Mouse (Mus musculus): ENCODE results near the gene Gm12216. TPM values are rescaled to one million over a fixed set of nuclear protein-coding genes. Genes with fewer than 3 reads are reported as not detected.
"Not testable (repeated sequence)": the region's sequence is repeated elsewhere in the genome, so short reads cannot be mapped to it uniquely, and the experiment has no call there.

Gene Gm12216
- total RNA-seq (2014; rRNA removed), result 2.2 and 3.2 TPM in 2 replicates
- polyA plus RNA-seq (2012; rRNA removed), result 2.4 and 2.7 TPM in 2 replicates

DNA sequence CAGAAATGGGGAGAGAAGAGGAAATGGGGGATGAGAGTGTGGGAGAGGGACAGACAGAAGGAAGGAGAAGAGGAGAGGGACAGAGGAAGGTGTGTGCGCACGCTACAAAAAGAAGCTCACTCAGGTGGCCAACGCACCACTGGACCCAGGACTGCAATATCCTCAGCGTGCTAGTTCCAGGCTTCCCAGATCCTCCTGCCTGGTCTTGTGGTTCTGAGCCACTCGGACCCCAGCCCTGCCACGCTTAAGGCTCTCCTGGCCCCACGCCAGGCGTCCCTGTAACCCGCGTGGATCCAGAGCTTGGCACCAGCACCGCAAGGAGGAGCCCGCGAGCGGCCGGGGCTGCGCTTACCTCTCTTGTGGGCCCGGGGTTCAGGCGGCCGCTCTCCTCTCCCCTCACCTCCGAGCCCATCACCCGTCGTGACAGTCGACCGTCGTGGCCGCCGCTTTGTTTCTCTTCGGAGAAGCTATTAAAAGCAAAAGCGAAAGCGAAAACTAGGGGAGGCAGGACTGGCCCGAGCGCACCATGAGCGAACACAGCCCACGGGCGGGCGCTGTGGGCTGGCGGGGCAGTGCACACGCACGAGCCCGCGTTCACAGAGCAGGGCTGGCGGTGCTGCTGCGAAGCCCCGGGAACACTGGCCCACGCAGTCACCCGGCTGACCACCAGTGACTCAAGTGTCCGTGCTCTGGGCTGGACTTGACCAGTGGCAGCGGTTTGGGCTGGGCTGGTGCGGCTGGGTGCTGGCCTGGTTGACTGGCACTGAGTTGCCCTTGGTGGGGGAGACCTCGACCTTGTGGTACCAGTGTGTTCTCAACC is at the start of gene Gm12216:
Gene Gm12216, minus strand, starts transcription at position 496 of the 820 bp plus-strand sequence.
- 0 out of 2 replicates have a peak, but pooled peaks have one; percentile 11 for TF ChIP-seq POLR2A (IDR thresholded peaks at IDR 0.05; ENCODE audit: extremely low read depth, insufficient read depth, low read length)
- H3K27me3 ChIP-seq (ENCODE audit: control insufficient read depth, insufficient read depth, low read length); H3K79me2 ChIP-seq (ENCODE audit: control insufficient read depth, insufficient read depth, low read length); H3K36me3 ChIP-seq (ENCODE audit: control insufficient read depth, insufficient read depth, low read length); H3K4me1 ChIP-seq (ENCODE audit: control insufficient read depth, insufficient read depth, low read length): not testable (repeated sequence)
- Histone ChIP-seq H3K27ac (replicated peaks; ENCODE audit: insufficient read depth, low read depth, low read length) (peak within 1 kb of the TSS; percentile 69), H3K9ac (ENCODE audit: low read depth, low read length) (peak within 1 kb of the TSS; percentile 94), H3K4me3 (ENCODE audit: insufficient read depth, low read depth, low read length) (peak within 1 kb of the TSS; percentile 73)
- WGBS, result 4% methylated on average over 44 of the region's 50 CpGs
- DNase-seq (ENCODE audit: extremely low read depth, low read depth, low spot score), result peak; percentile 35

DNA sequence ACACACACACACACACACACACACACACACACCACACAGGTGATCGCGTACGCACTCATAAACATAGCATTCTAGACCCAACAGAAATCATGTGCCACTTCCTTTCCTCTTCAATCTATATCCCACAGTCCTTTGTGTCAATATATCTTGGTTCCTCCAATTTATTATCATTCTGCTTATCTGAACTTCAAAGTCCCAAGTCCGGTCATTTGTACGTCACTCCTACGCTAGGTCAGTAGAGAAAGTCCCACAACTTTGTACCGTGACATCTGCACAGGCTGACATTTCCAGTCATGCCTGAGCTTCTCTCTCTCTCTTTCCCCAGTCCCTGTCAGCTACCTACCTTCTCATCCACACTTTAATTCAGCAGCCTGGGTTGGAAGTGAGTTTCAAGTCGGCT is 49.6 kb upstream of the Gm12216 start:
- TF ChIP-seq POLR2A (IDR thresholded peaks at IDR 0.05; ENCODE audit: extremely low read depth, insufficient read depth, low read length) (no peak), CTCF (IDR thresholded peaks at IDR 0.05; ENCODE audit: low read depth, low read length) (no peak)
- 46% methylated on average over 8 of the region's 8 CpGs for WGBS
- H3K4me3 ChIP-seq (ENCODE audit: insufficient read depth, low read depth, low read length), result no peak overlapping the region
- H3K79me2 ChIP-seq (ENCODE audit: control insufficient read depth, insufficient read depth, low read length), result no peaks in the 10 kb centered on the region
- no peaks in the 10 kb centered on the region for H3K36me3 ChIP-seq (ENCODE audit: control insufficient read depth, insufficient read depth, low read length)
- H3K27me3 ChIP-seq (ENCODE audit: control insufficient read depth, insufficient read depth, low read length), result no peaks in the 10 kb centered on the region
- no peak overlapping the region for H3K9ac ChIP-seq (ENCODE audit: low read depth, low read length)
- DNase-seq (ENCODE audit: extremely low read depth, low read depth, low spot score), result peak; percentile 95
- peaks cover 11% of the 10 kb centered on the region for H3K4me1 ChIP-seq (ENCODE audit: control insufficient read depth, insufficient read depth, low read length)
- peak overlapping the region; percentile 63 for H3K27ac ChIP-seq (replicated peaks; ENCODE audit: insufficient read depth, low read depth, low read length)

DNA sequence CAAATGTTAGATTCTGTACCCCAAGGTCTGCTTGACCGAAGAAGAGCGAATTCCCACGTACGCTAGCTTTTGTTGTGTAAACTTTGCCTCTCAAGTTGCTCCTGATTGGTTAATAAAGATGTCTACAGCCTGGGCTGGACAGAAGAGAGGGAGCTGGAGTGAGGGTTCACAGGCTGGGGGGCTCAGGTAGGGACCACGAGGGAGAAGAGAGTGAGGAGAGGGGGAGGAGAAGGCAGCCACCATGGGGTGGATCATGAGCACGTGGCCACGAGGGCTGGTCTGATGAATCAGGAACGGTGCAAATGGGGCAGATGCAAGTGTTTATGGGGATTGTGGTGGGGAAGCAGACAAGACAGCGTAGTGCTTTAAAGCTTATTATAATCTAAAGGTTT is 45.5 kb upstream of the Gm12216 start:
- H3K36me3 ChIP-seq (ENCODE audit: control insufficient read depth, insufficient read depth, low read length), result no peaks in the 10 kb centered on the region

DNA sequence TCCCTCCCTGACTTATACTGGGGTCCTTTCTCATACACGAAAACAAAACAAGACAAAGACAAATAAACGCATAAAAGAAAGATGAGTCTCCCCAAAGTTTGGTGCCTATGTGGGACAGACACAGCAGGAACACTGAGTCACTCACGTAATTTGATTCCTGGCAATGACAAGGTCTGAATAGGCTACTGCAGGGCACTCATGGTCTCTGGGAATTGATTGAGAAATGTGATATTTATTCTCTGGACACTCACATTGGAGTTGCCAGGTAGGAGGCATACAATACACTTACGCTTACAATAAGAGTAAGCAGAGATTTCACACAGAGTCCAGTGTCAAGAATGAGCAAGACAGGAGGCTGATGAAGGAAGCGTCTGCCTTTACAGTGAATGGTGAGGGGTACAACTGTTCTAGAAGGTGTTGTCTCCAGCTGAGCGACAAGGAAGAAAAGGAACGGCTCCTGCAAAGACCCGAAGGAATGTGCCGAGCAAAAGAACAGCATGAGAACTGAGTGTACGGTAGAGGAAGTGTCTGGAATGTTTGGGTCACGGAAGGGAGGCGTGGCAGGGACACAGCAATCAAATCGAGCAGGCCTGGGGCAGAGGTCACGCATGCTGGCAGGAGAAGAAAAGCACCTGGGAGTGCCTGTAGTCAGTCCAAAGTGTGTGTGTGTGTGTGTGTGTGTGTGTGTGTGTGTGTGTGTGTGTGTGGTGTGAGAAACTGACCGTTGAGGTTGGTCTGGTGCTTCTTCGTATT is 44.9 kb upstream of the Gm12216 start:
- TF ChIP-seq POLR2A (IDR thresholded peaks at IDR 0.05; ENCODE audit: extremely low read depth, insufficient read depth, low read length) (no peak), CTCF (IDR thresholded peaks at IDR 0.05; ENCODE audit: low read depth, low read length) (no peak)
- Histone ChIP-seq H3K9ac (ENCODE audit: low read depth, low read length) (peak overlapping the region; percentile 70), H3K27me3 (ENCODE audit: control insufficient read depth, insufficient read depth, low read length) (no peaks in the 10 kb centered on the region), H3K4me1 (ENCODE audit: control insufficient read depth, insufficient read depth, low read length) (peaks cover 6% of the 10 kb centered on the region; the same call in 1 of the 2 replicates), H3K79me2 (ENCODE audit: control insufficient read depth, insufficient read depth, low read length) (no peaks in the 10 kb centered on the region), H3K4me3 (ENCODE audit: insufficient read depth, low read depth, low read length) (peak overlapping the region; percentile 59), H3K36me3 (ENCODE audit: control insufficient read depth, insufficient read depth, low read length) (no peaks in the 10 kb centered on the region), H3K27ac (replicated peaks; ENCODE audit: insufficient read depth, low read depth, low read length) (peak overlapping the region; percentile 92)
- 13% methylated on average over 16 of the region's 16 CpGs for WGBS
- peak; percentile 97 for DNase-seq (ENCODE audit: extremely low read depth, low read depth, low spot score)

More for the DNA sequence above, 45.5 kb upstream of the Gm12216 start:
- peak overlapping the region; percentile 46 for H3K27ac ChIP-seq (replicated peaks; ENCODE audit: insufficient read depth, low read depth, low read length)
- H3K4me1 ChIP-seq (ENCODE audit: control insufficient read depth, insufficient read depth, low read length), result peaks cover 11% of the 10 kb centered on the region
- no peaks in the 10 kb centered on the region for H3K27me3 ChIP-seq (ENCODE audit: control insufficient read depth, insufficient read depth, low read length)
- TF ChIP-seq POLR2A (IDR thresholded peaks at IDR 0.05; ENCODE audit: extremely low read depth, insufficient read depth, low read length) (no peak), CTCF (IDR thresholded peaks at IDR 0.05; ENCODE audit: low read depth, low read length) (no peak)
- no peak for DNase-seq (ENCODE audit: extremely low read depth, low read depth, low spot score)
- H3K4me3 ChIP-seq (ENCODE audit: insufficient read depth, low read depth, low read length), result peak overlapping the region; percentile 0; the same call in 1 of the 2 replicates
- H3K9ac ChIP-seq (ENCODE audit: low read depth, low read length), result peak overlapping the region; percentile 4
- no peaks in the 10 kb centered on the region for H3K79me2 ChIP-seq (ENCODE audit: control insufficient read depth, insufficient read depth, low read length)
- 48% methylated on average over 9 of the region's 9 CpGs for WGBS

DNA sequence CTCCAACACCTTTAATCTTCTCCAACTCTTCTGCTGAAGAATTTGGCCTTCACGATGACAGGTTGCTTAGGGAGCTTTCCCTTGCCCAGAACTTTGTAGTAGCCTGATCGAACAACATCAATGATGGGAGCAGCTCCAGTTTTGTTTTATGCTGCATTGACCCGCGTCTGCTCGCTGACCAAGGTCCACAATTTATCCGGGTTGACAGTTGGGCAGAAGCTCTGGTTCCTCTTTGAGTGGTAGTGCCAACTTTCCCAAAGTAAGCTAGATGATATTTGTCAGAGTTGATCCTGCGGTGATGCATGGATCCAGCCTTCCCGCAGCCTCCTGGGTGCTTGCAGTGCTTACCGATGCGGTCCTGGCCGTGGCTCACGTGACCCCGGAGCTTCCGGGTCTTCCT is 43.7 kb upstream of the Gm12216 start:
- 26% methylated on average over 14 of the region's 14 CpGs for WGBS
- H3K4me1 ChIP-seq (ENCODE audit: control insufficient read depth, insufficient read depth, low read length), result peaks cover 5% of the 10 kb centered on the region; the same call in 1 of the 2 replicates
- H3K27me3 ChIP-seq (ENCODE audit: control insufficient read depth, insufficient read depth, low read length), result no peaks in the 10 kb centered on the region
- TF ChIP-seq CTCF (IDR thresholded peaks at IDR 0.05; ENCODE audit: low read depth, low read length), result no peak
- no peak for TF ChIP-seq POLR2A (IDR thresholded peaks at IDR 0.05; ENCODE audit: extremely low read depth, insufficient read depth, low read length)
- H3K9ac ChIP-seq (ENCODE audit: low read depth, low read length), result peak overlapping the region; percentile 70
- peak; percentile 97 for DNase-seq (ENCODE audit: extremely low read depth, low read depth, low spot score)
- peak overlapping the region; percentile 59 for H3K4me3 ChIP-seq (ENCODE audit: insufficient read depth, low read depth, low read length)
- H3K27ac ChIP-seq (replicated peaks; ENCODE audit: insufficient read depth, low read depth, low read length), result peak overlapping the region; percentile 92
- no peaks in the 10 kb centered on the region for H3K79me2 ChIP-seq (ENCODE audit: control insufficient read depth, insufficient read depth, low read length)
- no peaks in the 10 kb centered on the region for H3K36me3 ChIP-seq (ENCODE audit: control insufficient read depth, insufficient read depth, low read length)

All from liver, adult 2 months (tissue).